Mouse (Mus musculus): Measurements from ENCODE around the gene H2-Eb1.
"Not testable (repeated sequence)": the region's sequence is repeated elsewhere in the genome, so short reads cannot be mapped to it uniquely, and the experiment has no call there.

H2-Eb1 gene

DNA sequence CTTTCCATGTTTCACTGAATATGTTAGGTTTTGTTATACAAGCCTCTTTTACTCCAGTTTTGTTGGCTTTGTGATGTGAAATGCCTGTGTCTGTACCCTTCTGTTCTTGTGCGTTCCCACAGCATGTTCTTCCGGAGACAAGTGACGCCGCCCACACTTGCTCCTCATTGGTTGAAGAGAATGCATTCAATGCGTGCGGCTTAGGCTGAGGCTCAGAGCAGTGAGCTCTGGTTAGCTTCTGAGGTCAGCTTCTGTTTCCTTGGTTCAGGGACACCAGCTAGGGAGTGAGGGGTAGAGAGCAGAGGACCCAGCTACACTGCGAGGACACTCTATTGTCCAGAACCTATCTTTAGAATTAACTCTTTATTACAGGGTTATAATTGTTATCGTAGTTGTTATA is 14.1 kb upstream of the H2-Eb1 start:
- DNase-seq (ENCODE audit: low spot score) = peak; percentile 87

DNA sequence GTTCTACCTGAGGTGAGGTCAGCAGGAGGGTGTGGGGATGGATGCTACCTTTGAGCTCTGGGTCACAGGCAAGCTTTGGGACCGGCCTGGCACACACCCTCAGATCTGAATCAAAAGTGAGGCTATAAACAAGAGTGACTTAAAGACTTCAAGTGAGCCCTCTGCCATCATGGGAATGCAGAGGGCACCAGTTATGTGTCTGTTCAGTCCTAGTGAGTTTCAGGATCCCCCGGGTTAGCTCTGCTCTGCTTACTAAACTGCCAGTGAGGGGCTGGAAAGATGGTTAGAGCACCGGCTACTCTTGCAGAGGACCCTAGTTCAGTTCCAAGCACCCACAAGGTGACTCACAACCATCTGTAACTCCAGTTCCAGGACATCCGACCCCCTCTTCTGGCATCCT is 13.1 kb upstream of the H2-Eb1 start:
- no peak for DNase-seq (ENCODE audit: low spot score)

DNA sequence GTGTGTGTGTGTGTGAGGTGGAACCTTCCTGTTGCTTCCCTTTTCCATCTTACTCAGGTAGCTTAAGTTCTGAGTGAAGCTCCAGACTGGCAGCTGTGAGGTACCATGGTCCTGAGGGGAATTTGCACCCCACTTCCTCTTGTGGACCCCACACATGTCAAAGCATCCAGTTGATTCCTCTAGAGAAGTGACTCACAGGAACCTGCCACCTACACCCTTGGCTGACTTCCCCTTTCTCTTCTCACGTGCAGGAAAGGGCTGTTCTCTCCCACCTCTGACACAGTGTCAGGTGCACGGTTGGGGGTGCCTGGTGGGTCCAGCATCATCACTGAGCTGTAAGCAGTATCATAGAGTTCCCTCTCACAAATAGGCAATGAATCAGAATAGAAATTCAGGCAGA is 12.1 kb upstream of the H2-Eb1 start:
- DNase-seq (ENCODE audit: low spot score) = peak; percentile 45

- DNase-seq (ENCODE audit: low spot score) = no peak
Measured at GRCm38 (mm10) chr17:34294249-34294648, 11.4 kb upstream of the H2-Eb1 start.

DNA sequence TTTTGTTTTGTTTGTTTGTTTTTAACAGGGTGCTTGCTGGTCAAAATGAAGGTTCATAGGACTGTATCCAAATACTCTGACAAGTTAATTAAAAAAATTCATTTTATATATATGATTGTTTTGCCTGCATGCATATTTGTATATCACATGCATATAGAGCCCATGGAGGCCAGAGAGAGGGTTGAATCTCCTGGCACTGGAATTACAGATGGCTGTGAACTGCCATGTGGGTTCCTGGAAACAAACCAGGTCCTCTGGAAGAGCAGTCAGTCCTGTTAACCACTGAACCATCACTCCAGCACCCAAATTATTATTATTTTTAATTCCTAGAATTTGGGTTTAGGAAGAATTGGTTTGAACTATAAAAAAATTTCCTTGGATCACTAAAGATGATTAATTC is 10.4 kb upstream of the H2-Eb1 start:
- DNase-seq (ENCODE audit: low spot score) = no peak

GRCm38 (mm10) chr17:34295891-34296794 is 9.5 kb upstream of the H2-Eb1 start:
- DNase-seq (ENCODE audit: low spot score) = peak; percentile 89

GRCm38 (mm10) chr17:34299356-34299755 is 6.3 kb upstream of the H2-Eb1 start:
- peak; percentile 36 for DNase-seq (ENCODE audit: low spot score)

DNA sequence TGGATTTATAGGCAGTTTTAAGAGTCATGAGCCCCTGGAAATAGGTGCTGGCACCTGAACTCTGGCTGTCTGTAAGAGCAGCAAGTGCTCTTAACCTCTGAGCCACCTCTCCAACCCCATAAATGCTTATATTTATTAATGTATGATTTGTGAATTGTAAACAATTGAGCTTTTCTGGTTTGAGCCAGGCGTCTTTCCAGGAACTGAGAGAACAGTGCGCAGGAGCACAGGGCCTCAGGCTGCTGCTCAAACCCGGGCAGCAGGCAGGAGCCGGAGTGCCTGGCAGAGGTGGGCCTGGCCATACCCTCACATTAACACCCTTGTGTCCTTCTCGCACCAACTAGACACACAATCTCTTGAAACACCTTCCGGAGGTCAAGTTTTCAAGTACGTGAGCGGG is 5.6 kb upstream of the H2-Eb1 start:
- DNase-seq (ENCODE audit: low spot score) = no peak

GRCm38 (mm10) chr17:34300691-34301566 is 4.7 kb upstream of the H2-Eb1 start:
- peak; percentile 63 for DNase-seq (ENCODE audit: low spot score)

GRCm38 (mm10) chr17:34301670-34302190 is 3.9 kb upstream of the H2-Eb1 start:
- DNase-seq (ENCODE audit: low spot score) = no peak

DNA sequence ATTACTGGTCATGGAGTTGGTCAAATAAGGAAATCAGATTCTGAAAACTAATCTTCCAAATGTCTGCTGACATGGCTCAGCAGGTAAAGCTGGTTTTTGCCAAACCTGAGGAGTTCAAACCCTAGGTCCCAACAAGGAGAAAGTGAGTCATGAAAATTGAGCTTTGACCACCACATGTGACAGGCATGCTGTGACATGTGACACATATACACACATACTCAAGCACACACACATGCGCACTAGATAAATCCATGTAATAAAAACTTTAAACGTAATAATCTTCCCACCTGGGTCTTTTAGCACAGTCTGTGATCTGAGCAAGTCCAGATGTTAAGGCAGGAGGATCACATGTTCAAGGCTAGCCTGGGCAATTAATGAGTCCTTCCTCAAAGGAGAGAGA is 1.9 kb upstream of the H2-Eb1 start:
- DNase-seq (ENCODE audit: low spot score) = no peak

- DNase-seq (ENCODE audit: low spot score) = peak; percentile 95
Measured at GRCm38 (mm10) chr17:34304751-34305150, 916 bp upstream of the H2-Eb1 start.

DNA sequence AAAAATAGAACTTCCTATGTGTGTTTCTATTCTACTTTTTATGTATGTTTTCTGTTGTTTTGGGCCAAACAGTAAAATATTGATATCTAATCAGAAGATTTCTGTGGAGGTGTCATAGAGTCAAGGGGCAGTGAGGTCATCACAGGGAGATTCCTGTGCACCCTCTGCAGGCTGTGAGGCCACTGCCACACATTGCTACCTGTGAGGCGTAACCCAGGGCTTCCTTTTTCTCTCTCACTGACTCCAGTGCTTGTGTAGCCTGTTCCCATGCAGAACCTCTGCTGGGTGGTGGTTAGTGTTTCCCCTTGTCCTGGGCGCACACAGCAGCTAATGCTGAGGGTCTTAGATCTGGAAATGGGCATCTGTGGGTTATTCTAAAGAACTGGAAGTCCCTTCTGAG is 740 bp downstream of the H2-Eb1 start:
- DNase-seq (ENCODE audit: low spot score) = no peak

DNA sequence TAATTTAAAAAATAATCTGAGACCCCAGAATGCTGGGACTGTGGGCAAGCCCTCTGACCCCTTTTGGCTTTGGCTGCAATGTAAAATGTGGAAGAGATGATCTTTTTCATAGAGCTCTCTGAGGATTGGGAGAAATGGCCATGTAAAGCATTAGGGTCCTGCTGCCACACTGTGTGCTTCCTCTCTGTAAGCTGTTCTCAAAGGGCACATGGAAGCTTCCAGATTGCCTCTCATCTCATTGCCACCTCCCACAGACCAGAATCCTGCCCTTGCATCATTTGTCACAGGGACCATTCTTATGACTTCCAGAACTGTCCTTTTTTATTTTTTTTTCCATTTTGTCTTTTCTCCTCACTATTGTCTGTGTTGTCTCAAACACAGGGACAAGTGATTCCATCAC is 1.5 kb downstream of the H2-Eb1 start:
- no peak for DNase-seq (ENCODE audit: low spot score)

DNA sequence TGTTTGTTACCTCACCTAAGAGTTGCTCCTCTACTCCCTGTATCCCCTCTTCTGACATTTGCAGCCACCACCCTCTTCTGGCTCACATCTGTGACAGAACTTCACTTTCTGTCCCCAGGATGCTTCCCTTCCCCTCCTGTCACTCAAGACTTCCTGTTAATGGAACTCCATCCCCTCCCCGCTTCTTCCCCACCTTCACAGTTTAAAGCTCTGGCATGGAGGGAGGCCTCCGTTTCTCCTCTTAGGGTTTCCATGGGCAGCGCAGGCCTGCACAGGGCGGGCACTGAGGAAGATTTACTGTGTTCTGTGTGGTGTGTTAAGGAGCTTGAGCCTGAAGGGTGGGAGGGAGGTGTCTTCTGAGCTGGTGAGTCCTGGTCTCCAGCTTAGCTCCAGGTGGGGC is 2.5 kb downstream of the H2-Eb1 start:
- no peak for DNase-seq (ENCODE audit: low spot score)

DNA sequence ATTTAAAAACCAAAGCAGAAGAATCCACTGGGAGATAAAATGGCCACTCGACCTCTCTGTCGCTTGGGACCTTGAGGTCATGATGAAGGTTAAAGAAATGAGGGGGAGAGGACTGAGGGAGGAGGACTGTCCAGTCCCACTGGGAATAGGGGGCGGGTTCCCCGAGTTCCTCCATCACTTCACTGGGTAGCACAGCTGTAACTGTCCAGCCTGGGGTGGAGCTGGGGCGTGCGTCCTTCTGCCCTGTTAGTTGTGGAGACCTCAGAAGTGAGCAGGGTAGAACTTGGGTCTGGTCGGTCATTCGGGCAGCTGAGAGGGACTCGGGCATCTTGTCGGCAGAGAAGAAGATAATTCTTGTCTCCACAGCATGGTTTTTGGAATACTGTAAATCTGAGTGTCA is 3.6 kb downstream of the H2-Eb1 start:
- DNase-seq (ENCODE audit: low spot score) = no peak

- DNase-seq (ENCODE audit: low spot score) = peak; percentile 73
Measured at GRCm38 (mm10) chr17:34309683-34310385, 4.2 kb downstream of the H2-Eb1 start.

DNA sequence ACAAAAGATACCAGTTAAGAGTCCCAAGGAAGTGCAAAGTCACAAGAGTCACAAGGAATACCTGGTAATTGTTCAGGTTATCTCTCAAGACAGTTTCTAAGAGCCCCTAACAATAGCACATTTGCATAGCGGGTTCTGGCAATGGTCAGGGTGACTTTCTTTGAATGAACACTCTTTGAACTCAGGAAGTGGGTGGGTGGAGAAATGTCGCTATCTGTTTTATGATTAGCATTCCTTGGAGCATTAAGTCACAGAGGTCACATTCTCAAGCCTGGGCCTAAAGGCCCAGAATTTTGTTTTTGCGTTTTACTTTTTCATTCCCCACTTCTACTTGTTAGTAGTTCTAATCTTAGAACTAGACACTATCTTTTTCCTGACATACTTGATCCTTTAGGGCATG is 4.9 kb downstream of the H2-Eb1 start:
- DNase-seq (ENCODE audit: low spot score) = not testable (repeated sequence)

GRCm38 (mm10) chr17:34312185-34312584 is 6.5 kb downstream of the H2-Eb1 start:
- no peak for DNase-seq (ENCODE audit: low spot score)

DNA sequence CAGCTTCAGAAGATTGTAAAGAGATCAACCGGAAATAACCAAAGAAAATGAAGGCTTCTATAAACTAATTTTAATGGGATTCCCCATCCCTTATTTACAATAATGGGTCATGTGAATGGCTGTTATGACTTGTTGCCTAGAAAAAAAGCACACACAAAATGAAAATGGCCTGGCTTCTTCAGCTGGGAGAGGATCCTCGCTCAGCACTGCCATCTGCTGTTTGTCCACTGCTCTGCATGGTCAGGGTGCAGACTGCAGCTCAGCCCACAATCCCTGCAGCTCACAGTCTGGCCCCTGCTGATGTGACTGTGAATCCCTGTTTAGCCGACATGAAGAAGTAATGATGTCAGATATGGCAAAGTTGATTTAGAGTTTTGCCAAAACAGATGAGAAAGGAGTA is 7.7 kb downstream of the H2-Eb1 start:
- DNase-seq (ENCODE audit: low spot score) = peak; percentile 79

GRCm38 (mm10) chr17:34314286-34314685 is 8.6 kb downstream of the H2-Eb1 start:
- no peak for DNase-seq (ENCODE audit: low spot score)

DNA sequence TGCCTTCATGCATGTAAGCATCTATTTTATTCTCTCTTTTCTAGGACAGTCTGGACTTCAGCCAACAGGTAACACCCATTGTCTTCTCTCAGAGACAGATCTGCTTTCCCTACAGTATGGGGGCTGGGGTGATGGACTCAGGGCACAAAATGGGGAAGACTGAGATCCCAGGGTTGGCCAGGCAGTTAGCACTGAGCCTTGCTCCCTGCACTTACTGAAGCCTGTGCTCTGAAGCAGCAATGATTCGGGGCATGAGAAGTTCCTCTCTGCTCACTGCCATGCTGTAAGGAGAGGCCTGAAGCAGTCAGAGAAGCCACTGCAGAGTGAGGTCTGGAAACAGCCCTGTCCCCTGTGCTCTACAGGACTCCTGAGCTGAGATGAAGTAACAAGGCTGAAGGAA is 9.8 kb downstream of the H2-Eb1 start:
- no peak for DNase-seq (ENCODE audit: low spot score)

Measured in lung, postnatal 25 days (tissue).